Mouse (Mus musculus) B cell, adult 2 months (primary cell): ENCODE data around the gene Btnl10.
A peak's percentile ranks its signal among the peaks of the same experiment; 100 is the strongest.

Experiments
- DNase-seq, 2 experiments: peaks; one replicate each; pipeline ENCODE4 v3.0.0; 2022

Btnl10 gene

GRCm38 (mm10) chr11:58917745-58918366 is at the start of gene Btnl10:
TSS of gene Btnl10 (plus strand) at chr11:58917908.
- no peak for DNase-seq

GRCm38 (mm10) chr11:58867954-58868330 is 49.8 kb upstream of the Btnl10 start:
- DNase-seq = no peak

- DNase-seq = no peak
These were observed 46.7 kb upstream of the Btnl10 start for GRCm38 (mm10) chr11:58870961-58871360.

GRCm38 (mm10) chr11:58883756-58884155 is 34.0 kb upstream of the Btnl10 start:
- DNase-seq = no peak

- DNase-seq = no peak
These were observed 27.2 kb upstream of the Btnl10 start for GRCm38 (mm10) chr11:58890511-58890910.

GRCm38 (mm10) chr11:58894456-58894855 is 23.3 kb upstream of the Btnl10 start:
- no peak for DNase-seq

GRCm38 (mm10) chr11:58897485-58897884 is 20.2 kb upstream of the Btnl10 start:
- DNase-seq = no peak

- no peak for DNase-seq
These were observed 16.6 kb upstream of the Btnl10 start for GRCm38 (mm10) chr11:58901080-58901479.

GRCm38 (mm10) chr11:58903511-58904409 is 13.9 kb upstream of the Btnl10 start, which contains the start of gene Zfp39:
TSS of gene Zfp39 (minus strand) at chr11:58904225.
- peak; percentile 97 to 99 for DNase-seq

GRCm38 (mm10) chr11:58904410-58904718 is 13.3 kb upstream of the Btnl10 start:
- no peak for DNase-seq

GRCm38 (mm10) chr11:58904838-58905237 is 12.9 kb upstream of the Btnl10 start:
- DNase-seq = peak; percentile 29 to 36

GRCm38 (mm10) chr11:58913776-58914175 is 3.9 kb upstream of the Btnl10 start:
- DNase-seq = no peak

- DNase-seq = peak; percentile 43 to 51
These were observed 3.2 kb upstream of the Btnl10 start for GRCm38 (mm10) chr11:58914461-58915028.

- peak; percentile 86 to 87 for DNase-seq
These were observed 596 bp upstream of the Btnl10 start for GRCm38 (mm10) chr11:58916879-58917744.

- no peak for DNase-seq
These were observed 1.1 kb downstream of the Btnl10 start for GRCm38 (mm10) chr11:58918759-58919158.

GRCm38 (mm10) chr11:58922420-58922819 is 4.7 kb downstream of the Btnl10 start:
- no peak for DNase-seq

- no peak for DNase-seq
These were observed 8.9 kb downstream of the Btnl10 start for GRCm38 (mm10) chr11:58926651-58927050.

GRCm38 (mm10) chr11:58927053-58927452 is 9.3 kb downstream of the Btnl10 start:
- DNase-seq = no peak

GRCm38 (mm10) chr11:58927790-58928651 is 10.3 kb downstream of the Btnl10 start:
- DNase-seq = peak; percentile 84

- DNase-seq = no peak
These were observed 11.3 kb downstream of the Btnl10 start for GRCm38 (mm10) chr11:58929055-58929454.

- DNase-seq = no peak
These were observed 11.9 kb downstream of the Btnl10 start for GRCm38 (mm10) chr11:58929641-58930040.

GRCm38 (mm10) chr11:58930254-58930653 is 12.5 kb downstream of the Btnl10 start:
- no peak for DNase-seq
